Mouse (Mus musculus) lung, embryonic 16.5 days (tissue): Measurements from ENCODE around the gene Zfp654. TPM values are rescaled to one million over a fixed set of nuclear protein-coding genes. Genes with fewer than 3 reads are reported as not detected.

Experiments used
- ATAC-seq: fragments of 200-750 bp; cut with Nextera tagmentation; 2 replicates; pipeline ENCODE4 v1.8.0; 2017; ENCODE audit warnings: low read depth, mild to moderate bottlenecking, moderate library complexity
- H3K27ac ChIP-seq: fragments of 300-500 bp; sonication (generic); 2 replicates; pipeline ENCODE4 v1.5.1; 2014; ENCODE audit warnings: mild to moderate bottlenecking, control low read depth, low read length
- H3K27me3 ChIP-seq: fragments of 300-500 bp; sonication (generic); 2 replicates; pipeline ENCODE4 v1.6.1; 2014; ENCODE audit warnings: low read depth, low read length, mixed read lengths; ENCODE audit not compliant: control insufficient read depth, insufficient read depth
- H3K36me3 ChIP-seq: fragments of 300-500 bp; sonication (generic); 2 replicates; pipeline ENCODE4 v1.6.1; 2014; ENCODE audit warnings: low read length; ENCODE audit not compliant: control insufficient read depth, insufficient read depth
- H3K4me1 ChIP-seq: fragments of 300-500 bp; sonication (generic); replicated peaks from 2 replicates; pipeline ENCODE4 v1.6.1; 2014; ENCODE audit warnings: low read length, mixed read lengths; ENCODE audit not compliant: control insufficient read depth, insufficient read depth
- H3K4me2 ChIP-seq: fragments of 300-500 bp; sonication (generic); 2 replicates; pipeline ENCODE4 v1.6.1; 2014; ENCODE audit warnings: low read depth, low read length, control low read depth
- H3K4me3 ChIP-seq: fragments of 300-500 bp; sonication (generic); 2 replicates; pipeline ENCODE4 v1.5.1; 2014; ENCODE audit warnings: mild to moderate bottlenecking, low read length, control low read depth
- H3K9ac ChIP-seq: fragments of 300-500 bp; sonication (generic); 2 replicates; pipeline ENCODE4 v1.6.1; 2014; ENCODE audit warnings: low read length, control low read depth
- H3K9me3 ChIP-seq: fragments of 300-500 bp; sonication (generic); 2 replicates; pipeline ENCODE4 v1.6.1; 2016; ENCODE audit warnings: low read length; ENCODE audit not compliant: control insufficient read depth
- WGBS: fragments of 180-500 bp; shearing (Covaris S2); extraction: QIAGEN DNeasy Blood & Tissue Kit; methylation state at CpG from one replicate; pipeline ENCODE4 v1.1.7; 2014; 5-methylcytosine and 5-hydroxymethylcytosine counted together
- polyA plus RNA-seq: library from polyadenylated mRNA; unstranded; fragments of >200 nt; fragmentation: Nextera tagmentation; extraction: Ambion mirVana; gene quantifications from 2 replicates; pipeline ENCODE4 v1.2.1, GENCODE M21; 2015

Gene Zfp654
- polyA plus RNA-seq, 1 experiment from 2014 or later: 7.0 TPM

GRCm38 (mm10) chr16:64879735-64880134 is 28.3 kb upstream of the Zfp654 start:
- H3K4me1 ChIP-seq: peaks cover 8% of the 10 kb centered on the region
- H3K27ac ChIP-seq: no peak overlapping the region
- no peak overlapping the region for H3K4me2 ChIP-seq
- no peak overlapping the region for H3K4me3 ChIP-seq
- ATAC-seq: no peak
- H3K36me3 ChIP-seq: no peaks in the 10 kb centered on the region
- WGBS: 37% methylated on average over 5 of the region's 5 CpGs
- H3K27me3 ChIP-seq: no peaks in the 10 kb centered on the region
- H3K9me3 ChIP-seq: no peaks in the 10 kb centered on the region
- H3K9ac ChIP-seq: no peak overlapping the region

- no peak overlapping the region for H3K4me3 ChIP-seq
- WGBS: 78% methylated on average over 3 of the region's 3 CpGs
- no peak for ATAC-seq
- no peaks in the 10 kb centered on the region for H3K27me3 ChIP-seq
- no peaks in the 10 kb centered on the region for H3K9me3 ChIP-seq
- H3K4me2 ChIP-seq: no peak overlapping the region
- 0 out of 2 replicates have a peak, but pooled peaks cover 2% of the 10 kb centered on the region for H3K4me1 ChIP-seq
- no peak overlapping the region for H3K9ac ChIP-seq
- H3K36me3 ChIP-seq: no peaks in the 10 kb centered on the region
- H3K27ac ChIP-seq: no peak overlapping the region
Observed at GRCm38 (mm10) chr16:64878611-64879132, 27.2 kb upstream of the Zfp654 start.

- Histone ChIP-seq H3K27me3 (no peaks in the 10 kb centered on the region), H3K4me3 (no peak overlapping the region), H3K9me3 (no peaks in the 10 kb centered on the region), H3K4me1 (0 out of 2 replicates have a peak, but pooled peaks cover 2% of the 10 kb centered on the region), H3K36me3 (no peaks in the 10 kb centered on the region), H3K9ac (no peak overlapping the region), H3K27ac (peak overlapping the region; percentile 66), H3K4me2 (no peak overlapping the region)
- peak; percentile 50 for ATAC-seq
- 66% methylated on average over 3 of the region's 3 CpGs for WGBS
Observed at GRCm38 (mm10) chr16:64877314-64877713, 25.9 kb upstream of the Zfp654 start.

GRCm38 (mm10) chr16:64876631-64877265 is 25.3 kb upstream of the Zfp654 start:
- 70% methylated on average over 4 of the region's 4 CpGs for WGBS
- H3K27ac ChIP-seq: peak overlapping the region; percentile 66
- no peak for ATAC-seq

GRCm38 (mm10) chr16:64875822-64876221 is 24.4 kb upstream of the Zfp654 start:
- no peak overlapping the region for H3K4me2 ChIP-seq
- H3K4me3 ChIP-seq: no peak overlapping the region
- no peaks in the 10 kb centered on the region for H3K27me3 ChIP-seq
- H3K9ac ChIP-seq: no peak overlapping the region
- WGBS: 89% methylated on average over 1 of the region's 1 CpGs
- H3K27ac ChIP-seq: no peak overlapping the region
- no peak for ATAC-seq
- H3K4me1 ChIP-seq: 0 out of 2 replicates have a peak, but pooled peaks cover 2% of the 10 kb centered on the region
- no peaks in the 10 kb centered on the region for H3K9me3 ChIP-seq
- H3K36me3 ChIP-seq: no peaks in the 10 kb centered on the region

More at GRCm38 (mm10) chr16:64876631-64877265, 25.3 kb upstream of the Zfp654 start:
- H3K36me3 ChIP-seq: no peaks in the 10 kb centered on the region
- H3K4me3 ChIP-seq: no peak overlapping the region
- no peak overlapping the region for H3K4me2 ChIP-seq
- H3K27me3 ChIP-seq: no peaks in the 10 kb centered on the region
- no peak overlapping the region for H3K9ac ChIP-seq
- 0 out of 2 replicates have a peak, but pooled peaks cover 2% of the 10 kb centered on the region for H3K4me1 ChIP-seq
- no peaks in the 10 kb centered on the region for H3K9me3 ChIP-seq

GRCm38 (mm10) chr16:64875384-64875783 is 23.9 kb upstream of the Zfp654 start:
- Histone ChIP-seq H3K9ac (no peak overlapping the region), H3K4me2 (no peak overlapping the region), H3K27ac (no peak overlapping the region), H3K4me1 (0 out of 2 replicates have a peak, but pooled peaks cover 2% of the 10 kb centered on the region), H3K4me3 (no peak overlapping the region), H3K36me3 (no peaks in the 10 kb centered on the region), H3K27me3 (no peaks in the 10 kb centered on the region), H3K9me3 (no peaks in the 10 kb centered on the region)
- no peak for ATAC-seq
- 97% methylated on average over 10 of the region's 10 CpGs for WGBS

- Histone ChIP-seq H3K36me3 (no peaks in the 10 kb centered on the region), H3K9ac (peak overlapping the region; percentile 67), H3K4me1 (0 out of 2 replicates have a peak, but pooled peaks cover 2% of the 10 kb centered on the region), H3K9me3 (no peaks in the 10 kb centered on the region), H3K27ac (peak overlapping the region; percentile 90), H3K27me3 (no peaks in the 10 kb centered on the region), H3K4me3 (peak overlapping the region; percentile 64), H3K4me2 (peak overlapping the region; percentile 65)
- WGBS: 2% methylated on average over 29 of the region's 29 CpGs
- ATAC-seq: peak; percentile 97
Observed at GRCm38 (mm10) chr16:64873416-64874305, 22.2 kb upstream of the Zfp654 start.

- H3K27ac ChIP-seq: no peak overlapping the region
- no peak for ATAC-seq
- H3K4me3 ChIP-seq: peak overlapping the region; percentile 42
- no peaks in the 10 kb centered on the region for H3K9me3 ChIP-seq
- no peaks in the 10 kb centered on the region for H3K36me3 ChIP-seq
- H3K4me1 ChIP-seq: 0 out of 2 replicates have a peak, but pooled peaks cover 2% of the 10 kb centered on the region
- no peaks in the 10 kb centered on the region for H3K27me3 ChIP-seq
- 2% methylated on average over 7 of the region's 7 CpGs for WGBS
- H3K9ac ChIP-seq: no peak overlapping the region
- H3K4me2 ChIP-seq: peak overlapping the region; percentile 65
Observed at GRCm38 (mm10) chr16:64872841-64873240, 21.4 kb upstream of the Zfp654 start.

- Histone ChIP-seq H3K4me2 (no peak overlapping the region), H3K9ac (no peak overlapping the region), H3K4me3 (no peak overlapping the region), H3K27ac (no peak overlapping the region), H3K9me3 (no peaks in the 10 kb centered on the region), H3K27me3 (no peaks in the 10 kb centered on the region), H3K36me3 (no peaks in the 10 kb centered on the region), H3K4me1 (0 out of 2 replicates have a peak, but pooled peaks cover 2% of the 10 kb centered on the region)
- ATAC-seq: no peak
- WGBS: 19% methylated on average over 3 of the region's 3 CpGs
Observed at GRCm38 (mm10) chr16:64872296-64872695, 20.8 kb upstream of the Zfp654 start.
